Mouse (Mus musculus) olfactory bulb, adult 2 months (tissue): ENCODE results near the gene Hrk.

Experiments used
- CTCF ChIP-seq: fragments of 200-500 bp; IDR thresholded peaks from 2 replicates; pipeline ENCODE4 v1.5.1; 2012; ENCODE audit warnings: low read depth, mild to moderate bottlenecking, low read length, moderate library complexity; ENCODE audit not compliant: insufficient read depth
- POLR2A ChIP-seq: fragments of 200-500 bp; IDR thresholded peaks from 2 replicates; pipeline ENCODE4 v1.6.1; 2012; ENCODE audit warnings: mild to moderate bottlenecking, low read depth, low read length, moderate library complexity; ENCODE audit not compliant: insufficient read depth

DNA sequence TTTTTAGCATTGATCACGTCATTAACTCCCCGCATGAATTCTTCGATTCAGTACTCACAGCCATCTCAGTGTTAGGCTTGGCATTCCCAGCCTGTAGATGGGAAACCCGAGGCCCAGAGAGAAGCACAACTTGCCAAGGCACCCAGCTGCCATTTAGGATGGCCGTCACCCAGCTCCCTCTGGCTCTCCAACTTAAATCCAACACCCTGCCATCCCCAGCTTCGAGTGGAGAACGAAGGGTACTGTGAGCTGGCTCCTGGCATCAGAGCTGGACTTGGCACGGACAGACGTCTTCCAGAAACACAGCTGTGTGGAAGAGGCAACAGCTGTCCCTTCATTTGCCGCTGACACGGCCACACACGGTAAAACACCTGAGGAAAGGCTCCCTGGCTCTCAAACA, at the start of gene Hrk:
- TF ChIP-seq CTCF: no peak
- no peak for TF ChIP-seq POLR2A
